8 mouse cellular contexts compared by ENCODE assay signal in genomic region chr10:128494667-128495245, GRCm38 (mm10). TPM values are rescaled to one million over a fixed set of nuclear protein-coding genes. Genes with fewer than 3 reads are reported as not detected.
DNase-seq lines count a peak whose midpoint lies in the region; ATAC-seq and TF ChIP-seq lines count a peak whose summit lies in the region.

No protein-coding gene starts in this region.

- ATAC-seq in kidney, embryonic 14.5 days (ENCODE audit: low FRiP score, low TSS enrichment), result no peak
- no peak for ATAC-seq in hindbrain, embryonic 13.5 days (ENCODE audit: low FRiP score)
- no peak for ATAC-seq in midbrain, embryonic 15.5 days (replicated peaks)

- no peak for TF ChIP-seq POLR2A in bone marrow macrophage, adult 2 months (IDR thresholded peaks at IDR 0.05; ENCODE audit: borderline replicate concordance, low read depth, low read length)

- DNase-seq in kidney, adult 8-10 months, result no peak
- DNase-seq in gastrocnemius, postnatal 36 days, result no peak
- DNase-seq in retina, embryonic 14.5 days (ENCODE audit: low spot score), result no peak
- DNase-seq in right cerebral cortex, adult 2 months (ENCODE audit: low spot score in 2 of 2), result no peak

- H3K4me3 ChIP-seq in kidney, embryonic 14.5 days (ENCODE audit: low read length), result peak overlapping the region; percentile 80
- H3K4me3 ChIP-seq in bone marrow macrophage, adult 2 months (ENCODE audit: insufficient read depth, low read length), result peak overlapping the region; percentile 71
- H3K4me3 ChIP-seq in hindbrain, embryonic 13.5 days, result peak overlapping the region; percentile 86
- H3K4me3 ChIP-seq in midbrain, embryonic 15.5 days, result peak overlapping the region; percentile 81

- peaks cover 21% of the 10 kb centered on the region for H3K36me3 ChIP-seq in kidney, embryonic 14.5 days (ENCODE audit: control insufficient read depth, insufficient read depth, low read length)
- H3K36me3 ChIP-seq in hindbrain, embryonic 13.5 days, result peaks cover 22% of the 10 kb centered on the region
- H3K36me3 ChIP-seq in midbrain, embryonic 15.5 days (replicated peaks), result peaks cover 14% of the 10 kb centered on the region

- H3K27ac ChIP-seq in kidney, embryonic 14.5 days (ENCODE audit: low read depth, low read length), result peak overlapping the region; percentile 69; the same call in 1 of the 2 replicates
- peak overlapping the region; percentile 65 for H3K27ac ChIP-seq in bone marrow macrophage, adult 2 months (ENCODE audit: insufficient read depth, low read depth, low read length)
- H3K27ac ChIP-seq in hindbrain, embryonic 13.5 days, result peak overlapping the region; percentile 86
- H3K27ac ChIP-seq in midbrain, embryonic 15.5 days, result peak overlapping the region; percentile 97

- intact Hi-C loops in gastrocnemius, postnatal 36 days (cut with DNase I), result loop anchor here (5.0 kb wide), 2 partner anchors 37 to 53 kb away; partner anchors contain the start of genes Rpl41, Smarcc2 and Zc3h10

- H3K4me2 ChIP-seq in kidney, embryonic 14.5 days (replicated peaks; ENCODE audit: low read depth, low read length), result peak overlapping the region; percentile 87
- peak overlapping the region; percentile 79 for H3K4me2 ChIP-seq in hindbrain, embryonic 13.5 days
- peak overlapping the region; percentile 85 for H3K4me2 ChIP-seq in midbrain, embryonic 15.5 days

- no peaks in the 10 kb centered on the region for H3K27me3 ChIP-seq in kidney, embryonic 14.5 days (ENCODE audit: control insufficient read depth, insufficient read depth, low read length)
- no peaks in the 10 kb centered on the region for H3K27me3 ChIP-seq in hindbrain, embryonic 13.5 days
- H3K27me3 ChIP-seq in midbrain, embryonic 15.5 days (replicated peaks), result no peaks in the 10 kb centered on the region

- peaks cover 30% of the 10 kb centered on the region for H3K4me1 ChIP-seq in kidney, embryonic 14.5 days (ENCODE audit: control insufficient read depth, insufficient read depth, low read length)
- peaks cover 36% of the 10 kb centered on the region for H3K4me1 ChIP-seq in bone marrow macrophage, adult 2 months (ENCODE audit: control insufficient read depth, insufficient read depth, low read length)
- peaks cover 65% of the 10 kb centered on the region for H3K4me1 ChIP-seq in hindbrain, embryonic 13.5 days (replicated peaks)
- peaks cover 44% of the 10 kb centered on the region for H3K4me1 ChIP-seq in midbrain, embryonic 15.5 days

- H3K9ac ChIP-seq in kidney, embryonic 14.5 days (ENCODE audit: low read depth, low read length), result peak overlapping the region; percentile 85
- peak overlapping the region; percentile 91 for H3K9ac ChIP-seq in hindbrain, embryonic 13.5 days
- peak overlapping the region; percentile 67 for H3K9ac ChIP-seq in midbrain, embryonic 15.5 days

- 58% methylated on average over 11 of the region's 11 CpGs for WGBS in kidney, embryonic 14.5 days
- 57% methylated on average over 11 of the region's 11 CpGs for WGBS in hindbrain, embryonic 13.5 days
- WGBS in midbrain, embryonic 15.5 days, result 61% methylated on average over 11 of the region's 11 CpGs

- TF ChIP-seq CTCF in bone marrow macrophage, adult 2 months (IDR thresholded peaks at IDR 0.05; ENCODE audit: low read depth, low read length), result no peak

- H3K9me3 ChIP-seq in kidney, embryonic 14.5 days (ENCODE audit: control insufficient read depth, low read length), result no peaks in the 10 kb centered on the region
- no peaks in the 10 kb centered on the region for H3K9me3 ChIP-seq in hindbrain, embryonic 13.5 days
- H3K9me3 ChIP-seq in midbrain, embryonic 15.5 days, result no peaks in the 10 kb centered on the region

RNA-seq across cellular contexts. Expression of gene Myl6, which starts 0.8 kb away (rescaled TPM):
- 921 and 980 TPM in 2 replicates for polyA plus RNA-seq in kidney, embryonic 14.5 days (2014; fragmentation: Nextera tagmentation; extraction: Ambion mirVana)
- polyA plus RNA-seq in bone marrow macrophage, adult 2 months (2012; ENCODE audit: insufficient read depth, insufficient read length, missing spikeins), result 1,186 and 1,257 TPM in 2 replicates
- polyA plus RNA-seq in hindbrain, embryonic 13.5 days (2015; fragmentation: Nextera tagmentation; extraction: Ambion mirVana), result 933 and 943 TPM in 2 replicates
- polyA plus RNA-seq in midbrain, embryonic 15.5 days (2015; fragmentation: Nextera tagmentation; extraction: Ambion mirVana), result 892 and 955 TPM in 2 replicates
- 100 to 1,000 TPM; 155 to 171 TPM for total RNA-seq in gastrocnemius, postnatal 36 days (2021)

RNA-seq across cellular contexts. Expression of gene Myl6b, which starts 3.7 kb away (rescaled TPM):
- polyA plus RNA-seq in kidney, embryonic 14.5 days (2014; fragmentation: Nextera tagmentation; extraction: Ambion mirVana), result 3.2 and 3.5 TPM in 2 replicates
- polyA plus RNA-seq in bone marrow macrophage, adult 2 months (2012; ENCODE audit: insufficient read depth, insufficient read length, missing spikeins), result 2.5 and 3.9 TPM in 2 replicates
- 4.1 and 4.2 TPM in 2 replicates for polyA plus RNA-seq in hindbrain, embryonic 13.5 days (2015; fragmentation: Nextera tagmentation; extraction: Ambion mirVana)
- polyA plus RNA-seq in midbrain, embryonic 15.5 days (2015; fragmentation: Nextera tagmentation; extraction: Ambion mirVana), result 5.4 and 5.7 TPM in 2 replicates
- total RNA-seq in gastrocnemius, postnatal 36 days (2021), result 10 to 100 TPM in 1 of 2 experiments, 1 to 10 TPM in 1; 5.6 to 21.4 TPM

RNA-seq across cellular contexts. Expression of gene Esyt1, which starts 30.9 kb away (rescaled TPM):
- polyA plus RNA-seq in kidney, embryonic 14.5 days (2014; fragmentation: Nextera tagmentation; extraction: Ambion mirVana), result 9.9 and 16.1 TPM in 2 replicates
- 179 and 197 TPM in 2 replicates for polyA plus RNA-seq in bone marrow macrophage, adult 2 months (2012; ENCODE audit: insufficient read depth, insufficient read length, missing spikeins)
- polyA plus RNA-seq in hindbrain, embryonic 13.5 days (2015; fragmentation: Nextera tagmentation; extraction: Ambion mirVana), result 16.4 and 17.6 TPM in 2 replicates
- polyA plus RNA-seq in midbrain, embryonic 15.5 days (2015; fragmentation: Nextera tagmentation; extraction: Ambion mirVana), result 10.5 and 11.1 TPM in 2 replicates
- total RNA-seq in gastrocnemius, postnatal 36 days (2021), result 10 to 100 TPM; 12.8 to 13.0 TPM

RNA-seq across cellular contexts. Expression of gene Smarcc2, which starts 35.7 kb away (rescaled TPM):
- 64.8 and 96.7 TPM in 2 replicates for polyA plus RNA-seq in kidney, embryonic 14.5 days (2014; fragmentation: Nextera tagmentation; extraction: Ambion mirVana)
- polyA plus RNA-seq in bone marrow macrophage, adult 2 months (2012; ENCODE audit: insufficient read depth, insufficient read length, missing spikeins), result 101 and 105 TPM in 2 replicates
- polyA plus RNA-seq in hindbrain, embryonic 13.5 days (2015; fragmentation: Nextera tagmentation; extraction: Ambion mirVana), result 195 and 196 TPM in 2 replicates
- 201 and 209 TPM in 2 replicates for polyA plus RNA-seq in midbrain, embryonic 15.5 days (2015; fragmentation: Nextera tagmentation; extraction: Ambion mirVana)
- 10 to 100 TPM; 39.2 to 46.4 TPM for total RNA-seq in gastrocnemius, postnatal 36 days (2021)

RNA-seq across cellular contexts. Expression of gene Zc3h10, which starts 52.8 kb away (rescaled TPM):
- polyA plus RNA-seq in kidney, embryonic 14.5 days (2014; fragmentation: Nextera tagmentation; extraction: Ambion mirVana), result 11.3 and 13.5 TPM in 2 replicates
- 9.6 and 15.4 TPM in 2 replicates for polyA plus RNA-seq in bone marrow macrophage, adult 2 months (2012; ENCODE audit: insufficient read depth, insufficient read length, missing spikeins)
- 19.7 and 20.9 TPM in 2 replicates for polyA plus RNA-seq in hindbrain, embryonic 13.5 days (2015; fragmentation: Nextera tagmentation; extraction: Ambion mirVana)
- 20.8 and 22.7 TPM in 2 replicates for polyA plus RNA-seq in midbrain, embryonic 15.5 days (2015; fragmentation: Nextera tagmentation; extraction: Ambion mirVana)
- total RNA-seq in gastrocnemius, postnatal 36 days (2021), result 1 to 10 TPM; 3.7 to 5.3 TPM
